Mouse (Mus musculus): ENCODE data around the gene Tjp1. TPM values are rescaled to one million over a fixed set of nuclear protein-coding genes. Genes with fewer than 3 reads are reported as not detected.

The Tjp1 gene
- polyA plus RNA-seq, 3 experiments from 2014 or later: not detected

GRCm38 (mm10) chr7:65350348-65351079, 177.1 kb downstream of the Tjp1 start:
- ATAC-seq: no peak

GRCm38 (mm10) chr7:65348540-65348939, 179.0 kb downstream of the Tjp1 start:
- ATAC-seq: no peak

- no peak for ATAC-seq
Measured at GRCm38 (mm10) chr7:65345314-65345713, 182.3 kb downstream of the Tjp1 start.

DNA sequence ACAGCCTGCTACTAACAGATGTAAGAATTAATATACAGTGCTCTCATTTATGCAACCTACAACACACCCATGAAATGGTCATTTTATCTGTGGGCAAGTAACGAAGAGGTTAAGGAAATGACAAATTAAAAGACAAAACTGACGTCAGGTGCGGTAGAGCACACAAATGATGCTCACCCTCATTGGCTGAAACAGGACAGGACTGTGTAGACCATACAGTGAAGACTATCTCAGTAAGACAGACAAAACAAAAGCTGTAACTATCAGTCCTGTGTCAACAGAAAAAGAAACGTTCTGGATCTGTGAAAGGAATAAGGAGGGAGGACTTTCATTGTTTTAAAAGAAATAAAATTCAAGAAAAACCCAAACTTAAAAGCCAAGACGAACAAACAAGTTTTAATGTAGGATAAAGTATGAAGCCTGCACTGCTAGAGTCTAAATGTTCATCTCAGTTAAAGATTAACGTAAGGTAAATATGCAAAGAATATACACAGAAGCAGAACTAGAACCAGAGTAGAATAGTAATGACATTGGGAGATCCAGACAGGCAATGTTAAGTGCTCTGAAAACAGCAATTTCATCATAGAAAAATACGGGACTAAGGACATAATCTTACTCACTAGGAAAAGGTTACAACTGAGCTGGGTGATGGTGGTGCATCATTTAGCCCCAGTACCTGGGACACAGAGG, 189.9 kb downstream of the Tjp1 start:
- ATAC-seq: no peak

DNA sequence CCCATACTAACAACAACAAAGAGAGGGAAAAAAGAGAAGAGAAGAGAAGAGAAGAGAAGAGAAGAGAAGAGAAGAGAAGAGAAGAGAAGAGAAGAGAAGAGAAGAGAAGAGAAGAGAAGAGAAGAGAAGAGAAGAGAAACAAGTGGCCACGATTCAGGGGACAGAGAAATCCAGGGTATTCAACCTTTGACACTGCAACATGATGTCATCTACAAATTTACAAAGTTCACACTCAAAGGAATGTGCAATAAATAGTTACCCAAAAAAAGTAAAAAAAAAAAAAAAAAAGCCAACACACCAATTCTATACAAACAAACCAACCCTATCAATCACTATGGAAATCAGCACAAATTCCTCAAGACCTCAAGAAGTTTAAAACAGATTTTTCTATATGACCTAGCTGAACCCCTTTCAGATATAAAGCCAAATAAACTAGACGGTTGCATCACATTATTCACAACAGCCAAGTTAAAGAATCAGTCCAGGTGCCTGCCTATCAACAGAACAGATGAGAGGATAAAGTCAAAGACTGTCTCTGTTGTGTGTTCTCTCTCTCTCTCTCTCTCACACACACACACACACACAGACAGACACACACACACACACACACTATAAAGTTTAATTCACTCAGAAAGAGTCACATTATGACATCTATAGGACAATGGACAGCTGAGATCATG, 194.4 kb downstream of the Tjp1 start:
- ATAC-seq: no peak

- no peak for ATAC-seq
Measured at GRCm38 (mm10) chr7:65319047-65319725, 208.4 kb downstream of the Tjp1 start.

DNA sequence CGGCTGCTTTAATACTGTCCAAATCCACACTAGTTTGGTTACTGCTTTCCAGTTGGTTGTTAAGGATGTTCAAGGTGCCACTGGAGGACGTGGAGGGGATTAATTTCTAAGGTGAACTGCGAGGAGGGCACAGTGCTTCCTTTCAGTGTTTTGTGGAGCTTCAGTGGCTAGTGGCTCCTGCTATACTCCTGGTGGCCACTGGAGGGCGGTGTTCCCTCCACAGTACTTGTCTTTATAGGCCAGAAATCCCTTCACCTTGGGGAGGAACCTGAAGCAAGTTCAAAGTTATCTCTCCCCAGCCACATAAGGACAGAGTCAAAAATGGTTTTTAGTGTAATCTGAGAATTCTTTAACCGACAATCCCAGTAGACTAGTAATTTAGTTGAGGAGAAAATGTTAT, 210.2 kb downstream of the Tjp1 start:
- ATAC-seq: no peak

DNA sequence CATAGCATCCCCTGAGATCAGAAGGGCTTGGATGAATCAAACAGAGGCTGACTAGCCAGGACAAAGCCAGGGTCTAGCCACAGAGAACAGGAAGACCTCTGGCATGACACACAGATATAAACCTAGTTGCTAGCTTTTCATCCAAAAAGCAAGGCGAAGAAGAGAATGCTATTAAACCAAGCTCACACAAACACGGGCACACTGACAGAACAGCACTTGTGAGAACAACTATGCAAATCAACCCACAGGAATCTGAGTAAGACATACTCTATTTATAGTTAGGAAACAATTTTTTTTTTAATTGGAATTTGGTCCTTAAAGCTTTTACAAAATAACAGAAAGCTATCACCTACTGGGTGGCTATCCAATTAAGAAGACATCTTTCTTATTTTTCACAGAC, 212.4 kb downstream of the Tjp1 start:
- ATAC-seq: no peak

- ATAC-seq: no peak
Measured at GRCm38 (mm10) chr7:65296675-65297589, 230.6 kb downstream of the Tjp1 start.

DNA sequence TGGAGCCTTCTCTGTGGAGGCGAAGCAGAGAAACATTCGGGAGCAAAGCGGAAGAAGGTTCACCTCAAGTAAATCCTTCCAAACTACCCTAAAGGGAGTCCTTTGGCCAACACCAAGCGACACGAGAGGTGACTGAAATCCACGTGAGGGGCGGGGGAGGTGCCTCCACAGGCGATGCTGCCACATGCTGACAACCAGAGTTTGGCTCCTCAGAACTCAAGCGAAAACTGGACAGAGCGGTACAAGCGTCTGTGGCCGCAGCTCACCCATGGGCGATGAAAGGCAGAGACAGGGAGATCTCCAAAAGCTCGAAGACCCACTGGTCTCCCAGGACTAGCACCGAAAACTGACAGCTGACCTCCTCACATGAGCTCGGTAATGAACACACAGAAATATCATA, 244.7 kb downstream of the Tjp1 start:
- no peak for ATAC-seq

DNA sequence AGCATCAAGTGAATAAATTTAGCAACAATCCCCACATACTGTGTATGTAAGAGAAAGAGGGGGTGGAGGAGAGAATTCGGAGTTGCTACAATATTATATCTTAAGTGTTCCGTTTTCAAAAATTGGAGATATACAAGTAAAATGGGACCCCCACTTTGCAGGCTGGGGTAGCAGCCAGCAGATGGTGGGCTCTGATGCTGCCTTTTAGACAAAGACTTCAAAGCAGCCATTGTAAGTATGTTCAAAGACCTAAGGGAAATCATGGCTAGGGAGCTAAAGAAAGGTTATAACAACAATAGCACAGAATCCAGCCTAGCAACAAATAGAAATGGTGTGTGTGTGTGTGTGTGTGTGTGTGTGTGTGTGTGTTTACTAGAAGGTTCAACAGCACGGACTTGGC, 245.6 kb downstream of the Tjp1 start:
- ATAC-seq: no peak

GRCm38 (mm10) chr7:65280944-65281912, 246.4 kb downstream of the Tjp1 start:
- no peak for ATAC-seq

GRCm38 (mm10) chr7:65279277-65279676, 248.3 kb downstream of the Tjp1 start:
- no peak for ATAC-seq

DNA sequence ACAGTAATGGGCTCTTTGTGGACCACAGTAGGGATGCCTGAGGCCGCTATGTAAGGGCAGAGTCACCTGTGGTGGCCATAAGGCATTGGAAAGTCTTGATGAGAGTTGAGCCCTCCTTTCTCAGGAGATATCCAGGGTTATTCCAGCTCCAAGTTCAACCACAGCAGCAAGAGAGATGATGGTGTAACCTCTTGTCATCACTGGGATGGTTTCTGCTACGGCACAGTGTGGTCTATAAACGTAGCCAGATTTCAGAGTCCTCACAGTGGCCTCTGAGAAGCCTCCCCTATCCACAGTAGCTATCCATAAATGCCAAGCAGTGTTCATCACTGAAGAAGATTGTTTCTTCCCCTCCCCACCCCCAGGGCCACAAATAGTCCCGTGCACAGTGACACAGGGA, 251.8 kb downstream of the Tjp1 start:
- no peak for ATAC-seq

- no peak for ATAC-seq
Measured at GRCm38 (mm10) chr7:65274216-65274615, 253.4 kb downstream of the Tjp1 start.

GRCm38 (mm10) chr7:65249656-65250055, 277.9 kb downstream of the Tjp1 start:
- no peak for ATAC-seq

Measured in inflammation-experienced regulatory T-cells, adult 6 months (primary cell).